Mouse (Mus musculus) c-Kit-negative CD71-positive TER-119-positive erythroid progenitor cells, embryonic 14.5 days (primary cell): Measurements from ENCODE around the gene Per2.
"Not testable (repeated sequence)": the region's sequence is repeated elsewhere in the genome, so short reads cannot be mapped to it uniquely, and the experiment has no call there.

ENCODE experiments used
- DNase-seq: peaks from one replicate; pipeline ENCODE4 v3.0.0-alpha.2; 2013; ENCODE audit warnings: low read depth, low spot score

Gene Per2

GRCm38 (mm10) chr1:91459059-91459809 lies at the start of gene Per2:
Gene Per2 (minus strand): TSS chr1:91459324.
- peak; percentile 97 for DNase-seq

- no peak for DNase-seq
Observed at GRCm38 (mm10) chr1:91504615-91505014, 45.5 kb upstream of the Per2 start.

DNA sequence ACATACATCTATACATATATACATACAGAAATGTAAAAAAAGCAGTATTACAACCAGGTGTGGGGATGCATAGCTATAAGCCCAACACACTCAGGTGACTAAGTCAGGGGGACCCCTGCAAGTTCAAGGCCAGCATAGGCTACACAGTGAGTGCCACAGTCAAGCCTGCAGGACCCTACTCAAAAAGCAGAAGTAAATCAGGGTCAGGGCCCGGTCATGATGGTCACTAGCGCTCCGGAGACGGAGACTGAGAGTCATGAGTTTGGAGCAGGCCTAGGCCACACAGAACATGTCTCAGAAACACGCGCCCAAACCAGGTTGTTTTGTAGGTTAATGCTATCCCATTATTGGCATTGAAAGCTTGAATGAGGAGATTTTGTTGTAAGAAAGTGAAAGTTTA lies 39.5 kb upstream of the Per2 start:
- no peak for DNase-seq

- DNase-seq, result no peak
Observed at GRCm38 (mm10) chr1:91495321-91495720, 36.2 kb upstream of the Per2 start.

DNA sequence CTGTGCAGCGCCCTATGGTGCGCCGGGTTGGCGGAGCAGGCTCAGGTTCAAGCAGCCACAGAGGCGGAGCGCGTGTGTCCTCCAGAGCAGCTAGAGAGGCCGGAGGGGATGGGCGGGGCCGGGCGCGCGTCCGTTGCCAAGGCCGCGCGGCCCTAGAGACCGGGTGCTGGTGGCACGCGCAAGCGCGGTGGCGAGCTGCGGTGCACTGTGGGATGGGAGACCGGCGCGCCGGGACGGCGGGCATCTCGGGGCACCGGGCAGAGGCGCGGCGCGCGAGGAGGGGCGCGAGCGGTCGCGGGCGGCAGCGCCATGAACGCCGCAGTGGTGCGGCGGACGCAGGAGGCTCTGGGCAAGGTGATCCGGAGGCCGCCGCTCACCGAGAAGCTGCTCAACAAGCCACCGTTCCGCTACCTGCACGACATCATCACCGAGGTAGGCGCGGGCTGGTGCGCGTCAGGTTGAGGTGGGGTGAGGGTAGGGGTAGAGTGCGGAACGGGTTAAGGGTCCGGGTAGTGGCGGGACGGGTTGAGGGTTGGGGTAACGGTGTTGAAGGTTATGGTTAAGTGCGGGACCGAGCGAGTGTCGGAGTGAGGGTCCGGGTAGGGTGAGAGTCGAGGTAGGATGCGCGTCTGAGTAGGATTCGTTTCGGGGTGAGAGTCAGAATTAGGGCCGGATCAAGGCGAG lies 35.5 kb upstream of the Per2 start, which contains the start of gene Traf3ip1:
Traf3ip1 (plus strand) TSS at position 191 of the 684 bp plus-strand sequence.
- peak; percentile 78 for DNase-seq

- DNase-seq, result no peak
Observed at GRCm38 (mm10) chr1:91493938-91494337, 34.8 kb upstream of the Per2 start.

- DNase-seq, result no peak
Observed at GRCm38 (mm10) chr1:91492740-91493139, 33.6 kb upstream of the Per2 start.

DNA sequence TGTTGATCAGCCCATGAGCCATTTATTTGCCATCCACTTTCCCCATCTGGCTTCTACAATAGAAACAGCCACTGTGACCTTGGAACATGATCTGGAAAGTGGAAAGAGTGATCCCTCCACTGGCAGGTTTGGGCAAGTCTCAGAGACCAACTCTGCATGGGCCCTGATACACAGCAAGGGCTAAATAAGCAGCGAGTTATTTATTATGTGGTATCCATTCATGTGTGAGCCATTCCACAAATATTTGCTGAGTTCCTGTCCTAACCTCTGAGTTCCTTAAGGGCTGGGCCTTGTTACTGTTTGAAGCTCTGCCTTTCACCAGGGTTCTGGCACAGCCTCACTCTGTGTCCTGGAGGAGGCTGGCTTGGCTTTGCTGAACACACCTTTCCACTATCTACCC lies 31.2 kb upstream of the Per2 start:
- no peak for DNase-seq

DNA sequence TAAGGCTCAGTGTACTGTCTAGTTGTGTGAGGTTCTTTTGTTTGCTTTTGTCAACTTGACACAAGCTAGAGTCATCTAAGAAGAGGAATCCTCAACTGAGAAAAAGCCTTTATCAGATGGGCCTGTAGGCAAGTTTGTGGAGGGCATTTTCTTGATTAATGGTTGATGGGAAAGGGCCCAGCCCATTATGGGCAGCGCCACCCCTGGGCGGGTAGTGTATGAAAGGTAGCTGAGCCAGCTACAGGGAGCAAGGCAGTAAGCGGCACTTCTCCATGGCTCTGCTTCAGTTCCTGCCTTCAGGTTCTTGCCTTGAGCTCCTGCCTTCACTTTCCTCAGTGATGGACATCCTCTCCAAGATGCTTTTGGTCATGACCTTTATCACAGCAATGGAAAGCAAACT lies 27.0 kb upstream of the Per2 start:
- DNase-seq, result no peak

GRCm38 (mm10) chr1:91485422-91485821 lies 26.3 kb upstream of the Per2 start:
- DNase-seq, result no peak

DNA sequence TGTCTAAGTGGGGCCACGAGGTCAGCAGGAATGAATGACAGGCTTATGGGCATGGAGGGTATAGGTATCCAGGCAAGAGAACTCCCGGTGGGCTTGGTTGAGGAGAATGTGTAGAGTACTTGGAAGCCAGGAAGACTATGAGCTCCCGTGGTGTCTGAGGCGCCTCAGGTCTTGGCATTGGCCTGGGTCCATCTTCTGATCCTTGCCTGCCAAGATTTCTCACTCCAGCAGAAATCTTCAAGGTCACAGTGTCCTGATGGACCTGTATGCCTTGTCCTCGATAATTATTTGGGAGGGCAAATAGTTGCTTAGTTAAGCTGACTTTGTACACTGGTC lies 24.9 kb upstream of the Per2 start:
- no peak for DNase-seq

DNA sequence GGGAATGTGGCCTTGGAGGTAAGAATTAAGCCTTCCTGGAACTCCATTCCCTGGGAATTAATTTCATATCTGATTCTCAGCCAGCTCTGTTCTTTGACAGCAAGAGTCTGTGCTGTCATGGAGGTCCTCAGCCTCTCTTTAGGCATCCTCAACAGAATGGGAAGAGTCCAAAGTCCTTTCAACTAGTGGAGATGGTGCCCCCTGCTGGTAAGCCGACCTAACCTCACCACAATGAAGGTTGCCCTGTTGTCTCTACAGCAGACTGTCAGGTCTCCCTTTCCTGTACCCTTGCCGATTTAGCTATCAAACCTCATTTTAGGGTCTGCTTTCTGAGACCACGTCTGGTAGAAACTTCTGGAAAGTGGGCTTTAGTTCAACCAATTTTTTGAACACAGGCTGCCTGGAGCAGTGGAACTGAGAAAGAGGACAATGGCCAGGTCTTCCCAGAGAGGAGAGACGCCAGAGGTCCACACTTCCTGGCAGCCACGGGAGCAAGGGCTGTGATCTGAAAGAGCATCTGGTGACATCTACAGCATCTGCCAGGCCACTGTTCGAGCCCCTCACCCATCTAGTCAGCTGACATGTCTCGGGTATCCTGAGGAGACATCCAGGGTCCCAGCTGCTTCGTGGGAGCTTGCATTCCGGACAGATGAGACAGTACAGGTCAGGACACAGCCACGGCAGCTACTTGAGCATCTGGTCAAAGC lies 24.3 kb upstream of the Per2 start:
- peak; percentile 46 for DNase-seq

- DNase-seq, result no peak
Observed at GRCm38 (mm10) chr1:91482616-91483211, 23.6 kb upstream of the Per2 start.

DNA sequence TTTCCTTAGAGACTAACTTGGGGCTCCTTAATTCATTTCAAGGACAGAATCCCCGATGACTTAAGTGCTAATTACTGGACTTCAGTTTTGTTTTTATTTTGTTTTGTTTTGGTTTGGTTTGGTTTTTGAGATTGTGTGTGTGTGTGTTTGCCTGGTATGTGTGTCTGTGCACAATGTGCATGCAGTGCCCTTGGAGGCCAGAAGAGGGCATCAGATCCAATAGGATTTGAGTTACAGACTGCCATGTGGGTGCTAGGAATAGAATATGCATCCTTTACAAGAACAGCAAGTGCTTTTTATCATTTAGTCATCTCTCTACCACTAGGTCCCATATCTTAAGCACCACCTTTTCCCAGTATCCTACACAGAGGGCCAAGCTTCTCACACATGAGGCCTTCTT lies 19.8 kb upstream of the Per2 start:
- DNase-seq, result no peak

DNA sequence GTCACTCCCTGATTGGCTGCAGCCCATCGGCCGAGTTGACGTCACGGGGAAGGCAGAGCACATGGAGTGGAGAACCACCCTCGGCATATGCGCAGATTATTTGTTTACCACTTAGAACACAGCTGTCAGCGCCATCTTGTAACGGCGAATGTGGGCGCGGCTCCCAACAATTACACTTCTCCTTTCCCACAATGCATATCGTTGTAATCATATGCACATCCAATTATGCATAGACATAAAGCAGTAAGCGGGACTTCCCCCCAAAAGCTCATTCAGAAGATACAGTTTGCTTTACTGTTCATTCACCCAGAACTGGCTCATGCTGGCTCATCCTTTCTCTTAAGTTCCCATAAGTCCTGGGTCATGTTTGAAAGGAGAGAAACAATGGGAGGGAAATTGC lies 19.0 kb upstream of the Per2 start:
- not testable (repeated sequence) for DNase-seq

DNA sequence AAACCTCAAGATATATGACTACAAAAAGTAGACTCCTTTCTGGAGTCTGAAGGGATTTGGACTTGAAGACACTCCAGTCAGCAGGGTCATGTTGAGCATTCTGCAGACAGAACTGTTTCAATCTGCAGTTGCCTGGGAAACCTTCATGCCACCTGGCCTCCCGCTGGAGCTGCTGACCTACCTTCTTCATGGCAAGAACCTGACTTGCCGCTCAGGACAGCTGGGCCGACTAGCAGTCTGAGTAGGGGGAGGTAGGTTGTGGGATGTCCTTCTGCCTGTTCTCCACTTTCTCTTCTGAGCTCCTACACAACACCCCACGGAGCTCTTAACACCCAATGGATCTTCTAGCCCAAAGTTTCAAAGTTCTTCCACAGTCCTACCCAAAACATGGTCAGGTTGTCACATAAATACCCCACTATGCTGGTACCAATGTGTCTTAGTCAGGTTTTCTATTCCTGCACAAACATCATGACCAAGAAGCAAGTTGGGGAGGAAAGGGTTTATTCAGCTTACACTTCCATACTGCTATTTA lies 10.8 kb upstream of the Per2 start:
- no peak for DNase-seq

- DNase-seq, result no peak
Observed at GRCm38 (mm10) chr1:91466186-91466585, 7.1 kb upstream of the Per2 start.

- DNase-seq, result no peak
Observed at GRCm38 (mm10) chr1:91465244-91465643, 6.1 kb upstream of the Per2 start.

DNA sequence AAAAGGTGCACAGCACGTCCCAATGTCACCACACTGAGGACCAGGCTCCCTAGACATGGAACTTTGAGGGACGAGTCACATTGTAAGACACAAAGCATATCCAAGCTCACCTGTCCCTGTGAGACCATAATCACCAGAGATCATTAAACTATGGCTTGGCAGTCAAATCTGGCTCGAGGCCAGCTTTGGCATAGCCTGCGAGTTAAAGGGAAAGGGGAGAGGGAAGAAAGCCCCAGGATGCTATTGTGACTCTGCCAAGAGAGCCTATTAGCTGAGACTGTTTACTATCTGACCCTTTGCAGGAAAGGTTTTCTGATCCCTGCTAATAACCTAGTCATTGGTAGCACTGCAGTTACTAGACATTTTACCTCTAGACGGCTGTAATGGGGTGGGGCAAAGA lies 5.3 kb upstream of the Per2 start:
- DNase-seq, result no peak

DNA sequence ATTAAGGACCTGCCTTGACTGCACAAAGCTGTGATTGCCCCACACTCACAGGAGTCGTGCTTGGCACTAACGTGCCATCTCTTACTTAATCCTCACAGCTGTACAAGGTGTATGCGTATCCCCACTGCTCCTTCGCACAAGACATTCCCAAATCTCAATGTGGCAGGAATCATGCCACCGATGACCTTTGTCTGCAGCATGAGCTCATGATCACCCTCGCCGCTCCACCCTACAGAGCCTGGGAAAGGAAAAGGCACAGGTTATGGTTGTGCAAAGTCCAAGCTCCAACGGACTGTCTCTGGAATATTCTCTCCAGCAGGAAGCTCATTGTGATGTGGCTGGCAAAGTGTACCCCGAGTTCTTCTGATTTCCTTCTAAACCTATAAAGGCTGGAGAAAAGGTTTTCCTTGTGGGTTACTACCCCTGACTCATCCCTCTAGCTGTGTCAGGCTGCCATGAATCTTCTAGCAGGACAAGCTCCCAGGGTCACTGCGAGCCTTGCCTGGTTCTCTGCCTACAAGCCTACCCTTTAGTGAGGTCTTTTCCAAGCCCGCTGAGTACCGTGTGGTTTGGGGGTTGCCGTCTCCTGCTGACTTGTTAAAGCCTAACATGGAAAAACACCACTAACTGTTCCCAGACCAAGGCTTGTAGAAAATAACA lies 4.3 kb upstream of the Per2 start:
- DNase-seq, result no peak

GRCm38 (mm10) chr1:91460564-91460963 lies 1.4 kb upstream of the Per2 start:
- DNase-seq, result no peak

DNA sequence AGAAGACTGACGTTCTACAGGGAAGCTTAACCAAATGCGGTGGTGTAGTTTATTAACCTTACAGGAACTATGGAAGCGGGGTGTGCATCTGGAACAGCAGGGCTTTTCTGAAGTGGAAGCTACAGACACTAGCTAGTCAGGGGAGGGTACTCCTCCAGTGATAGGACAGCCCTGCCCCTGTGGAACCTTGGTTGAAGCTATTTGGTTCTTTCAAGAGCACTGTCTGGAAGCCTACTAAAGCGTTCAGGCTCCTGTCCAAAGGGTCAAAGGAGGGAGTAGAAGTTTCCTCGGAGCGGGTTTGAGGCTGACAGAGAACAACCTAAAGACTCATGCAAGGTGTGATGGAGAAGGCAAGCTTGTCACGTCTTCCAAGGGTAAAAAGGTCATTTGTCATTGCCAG lies 945 bp upstream of the Per2 start:
- no peak for DNase-seq
